Comparison of ENCODE assay signal across 8 mouse cellular contexts in the genomic region with DNA sequence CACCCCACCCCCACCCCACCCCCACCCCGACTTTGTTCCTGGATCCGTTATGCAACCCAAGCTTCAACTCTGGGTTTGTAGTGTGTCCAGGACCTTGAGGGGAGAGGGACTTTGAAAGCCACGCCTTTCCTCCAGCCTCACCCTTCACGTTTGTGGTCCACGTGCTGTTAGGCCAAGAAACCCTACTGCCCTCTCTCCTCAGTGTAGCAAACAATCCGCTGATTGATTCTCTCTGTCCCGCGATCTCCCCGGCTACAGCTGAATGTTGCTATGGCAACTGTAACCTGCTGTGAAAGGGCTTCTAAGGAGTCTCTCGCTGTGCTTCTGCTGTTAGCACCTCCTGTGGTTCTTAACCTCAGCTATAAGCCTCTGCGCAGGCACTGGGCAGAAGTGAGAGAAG. TPM values are rescaled to one million over a fixed set of nuclear protein-coding genes. Genes with fewer than 3 reads are reported as not detected.
DNase-seq lines count a peak whose midpoint lies in the region; ATAC-seq and TF ChIP-seq lines count a peak whose summit lies in the region.

No protein-coding gene starts in this region.

- H3K36me3 ChIP-seq in E14TG2a.4 (ENCODE audit: insufficient read depth, low read length) = no peaks in the 10 kb centered on the region
- H3K36me3 ChIP-seq in forebrain, embryonic 14.5 days (ENCODE audit: control insufficient read depth, insufficient read depth, low read length) = no peaks in the 10 kb centered on the region
- H3K36me3 ChIP-seq in liver, embryonic 15.5 days (replicated peaks) = no peaks in the 10 kb centered on the region
- no peaks in the 10 kb centered on the region for H3K36me3 ChIP-seq in neural tube, embryonic 12.5 days

- H3K27ac ChIP-seq in forebrain, embryonic 14.5 days (ENCODE audit: low read depth, low read length) = peak overlapping the region; percentile 74
- H3K27ac ChIP-seq in liver, embryonic 15.5 days (replicated peaks) = peak overlapping the region; percentile 45; the same call in 1 of the 2 replicates
- H3K27ac ChIP-seq in neural tube, embryonic 12.5 days = peak overlapping the region; percentile 23; the same call in 1 of the 2 replicates

- DNase-seq in brain, adult 2 months (ENCODE audit: low read depth, low spot score) = peak; percentile 92
- peak; percentile 92 for DNase-seq in forebrain, embryonic 14.5 days (ENCODE audit: low spot score)
- DNase-seq in heart, postnatal 4 days = peak; percentile 22
- peak; percentile 54 to 80 for DNase-seq in layer of hippocampus, adult 18-20 months (ENCODE audit: low spot score in 2 of 2)
- DNase-seq in thymus, postnatal 4 days = peak; percentile 39

- H3K4me1 ChIP-seq in E14TG2a.4 (replicated peaks; ENCODE audit: low read depth, low read length) = peaks cover 75% of the 10 kb centered on the region
- H3K4me1 ChIP-seq in forebrain, embryonic 14.5 days (ENCODE audit: control insufficient read depth, insufficient read depth, low read length) = peaks cover 12% of the 10 kb centered on the region; the same call in 1 of the 2 replicates
- H3K4me1 ChIP-seq in liver, embryonic 15.5 days (replicated peaks) = peaks cover 30% of the 10 kb centered on the region
- peaks cover 31% of the 10 kb centered on the region for H3K4me1 ChIP-seq in neural tube, embryonic 12.5 days

- no peak for TF ChIP-seq CTCF in E14TG2a.4 (conservative IDR thresholded peaks at IDR 0.05; ENCODE audit: low read length)

- no peak overlapping the region for H3K9ac ChIP-seq in forebrain, embryonic 14.5 days (ENCODE audit: low read length)
- H3K9ac ChIP-seq in liver, embryonic 15.5 days = no peak overlapping the region
- H3K9ac ChIP-seq in neural tube, embryonic 12.5 days = no peak overlapping the region

- peak; percentile 84 for ATAC-seq in forebrain, embryonic 14.5 days
- ATAC-seq in liver, embryonic 15.5 days (ENCODE audit: insufficient read depth) = peak; percentile 72
- peak; percentile 92 for ATAC-seq in neural tube, embryonic 12.5 days (ENCODE audit: low FRiP score, low read depth)

- 0 out of 2 replicates have a peak, but pooled peaks cover 3% of the 10 kb centered on the region for H3K9me3 ChIP-seq in E14TG2a.4 (ENCODE audit: low read length)
- H3K9me3 ChIP-seq in forebrain, embryonic 14.5 days (replicated peaks; ENCODE audit: control insufficient read depth, low read length) = no peaks in the 10 kb centered on the region
- H3K9me3 ChIP-seq in liver, embryonic 15.5 days (replicated peaks) = no peaks in the 10 kb centered on the region
- H3K9me3 ChIP-seq in neural tube, embryonic 12.5 days = no peaks in the 10 kb centered on the region

- under 1% methylated on average over 11 of the region's 11 CpGs for WGBS in forebrain, embryonic 14.5 days
- WGBS in liver, embryonic 15.5 days (ENCODE audit: insufficient replicate concordance) = 10% methylated on average over 11 of the region's 11 CpGs
- WGBS in neural tube, embryonic 12.5 days = 1% methylated on average over 11 of the region's 11 CpGs

- 0 out of 2 replicates have a peak, but pooled peaks cover 2% of the 10 kb centered on the region for H3K27me3 ChIP-seq in E14TG2a.4 (ENCODE audit: insufficient read depth, low read length)
- no peaks in the 10 kb centered on the region for H3K27me3 ChIP-seq in forebrain, embryonic 14.5 days (replicated peaks; ENCODE audit: control insufficient read depth, insufficient read depth, low read length)
- no peaks in the 10 kb centered on the region for H3K27me3 ChIP-seq in liver, embryonic 15.5 days
- H3K27me3 ChIP-seq in neural tube, embryonic 12.5 days (replicated peaks) = no peaks in the 10 kb centered on the region

- H3K4me3 ChIP-seq in E14TG2a.4 (replicated peaks; ENCODE audit: low read length) = peak overlapping the region; percentile 29
- H3K4me3 ChIP-seq in forebrain, embryonic 14.5 days (ENCODE audit: low read depth, low read length) = no peak overlapping the region
- no peak overlapping the region for H3K4me3 ChIP-seq in liver, embryonic 15.5 days (replicated peaks)
- H3K4me3 ChIP-seq in neural tube, embryonic 12.5 days = no peak overlapping the region

- H3K4me2 ChIP-seq in forebrain, embryonic 14.5 days (ENCODE audit: low read length) = peak overlapping the region; percentile 34
- peak overlapping the region; percentile 44 for H3K4me2 ChIP-seq in liver, embryonic 15.5 days
- H3K4me2 ChIP-seq in neural tube, embryonic 12.5 days (replicated peaks) = peak overlapping the region; percentile 46

RNA-seq across cellular contexts. Expression of a gene that starts 5.0 kb away (rescaled TPM):
- polyA plus RNA-seq in forebrain, embryonic 14.5 days (2014; fragmentation: Nextera tagmentation; extraction: Ambion mirVana) = 82.1 and 101 TPM in 2 replicates
- total RNA-seq in heart, postnatal 4 days (2021) = 10 to 100 TPM; 54.0 to 55.5 TPM
- 100 to 1,000 TPM; 102 to 109 TPM for total RNA-seq in layer of hippocampus, adult 18-20 months (2021)
- polyA plus RNA-seq in liver, embryonic 15.5 days (2015; fragmentation: Nextera tagmentation; extraction: Ambion mirVana) = 37.0 and 45.5 TPM in 2 replicates
- 112 and 113 TPM in 2 replicates for polyA plus RNA-seq in neural tube, embryonic 12.5 days (2016; fragmentation: Nextera tagmentation; extraction: Ambion mirVana)

RNA-seq across cellular contexts. Expression of a gene that starts 42.4 kb away (rescaled TPM):
- 67.2 and 68.6 TPM in 2 replicates for polyA plus RNA-seq in forebrain, embryonic 14.5 days (2014; fragmentation: Nextera tagmentation; extraction: Ambion mirVana)
- 10 to 100 TPM; 20.6 to 22.7 TPM for total RNA-seq in heart, postnatal 4 days (2021)
- total RNA-seq in layer of hippocampus, adult 18-20 months (2021) = 10 to 100 TPM; 83.2 to 83.9 TPM
- 9.1 and 9.4 TPM in 2 replicates for polyA plus RNA-seq in liver, embryonic 15.5 days (2015; fragmentation: Nextera tagmentation; extraction: Ambion mirVana)
- 64.7 and 71.4 TPM in 2 replicates for polyA plus RNA-seq in neural tube, embryonic 12.5 days (2016; fragmentation: Nextera tagmentation; extraction: Ambion mirVana)

Comparison
In these comparisons a context has a peak if more than half of its experiments do, and no peak if none do; other contexts are left out.
1. DNase-seq: peak in every context shown above with its lines; median percentile 92 in brain, adult 2 months; 92 in forebrain, embryonic 14.5 days; 67 in layer of hippocampus, adult 18-20 months; 39 in thymus, postnatal 4 days; 22 in heart, postnatal 4 days.
2. H3K27ac ChIP-seq: peak in every context shown above with its lines; median percentile 74 in forebrain, embryonic 14.5 days; 45 in liver, embryonic 15.5 days; 23 in neural tube, embryonic 12.5 days.